Mouse (Mus musculus) heart, postnatal 0 days (tissue): ENCODE results near the gene Mapk8ip1. TPM values are rescaled to one million over a fixed set of nuclear protein-coding genes. Genes with fewer than 3 reads are reported as not detected.

Experiments used
- ATAC-seq: fragments of 200-750 bp; cut with Nextera tagmentation; 2 replicates; pipeline ENCODE4 v1.8.0; 2017; ENCODE audit warnings: low read depth, moderate number of reproducible peaks, moderate library complexity; ENCODE audit not compliant: insufficient read depth
- DNase-seq: peaks from one replicate; pipeline ENCODE4 v3.0.0-alpha.2; 2016; ENCODE audit warnings: low spot score
- H3K27ac ChIP-seq: fragments of 300-500 bp; sonication (generic); 2 replicates; pipeline ENCODE4 v1.5.1; 2014; ENCODE audit warnings: low read depth, mild to moderate bottlenecking
- H3K27me3 ChIP-seq: fragments of 300-500 bp; sonication (generic); 2 replicates; pipeline ENCODE4 v1.6.1; 2014; ENCODE audit warnings: low read length, mixed read lengths; ENCODE audit not compliant: control insufficient read depth, insufficient read depth
- H3K36me3 ChIP-seq: fragments of 300-500 bp; sonication (generic); replicated peaks from 2 replicates; pipeline ENCODE4 v1.6.1; 2014; ENCODE audit warnings: low read length, mixed read lengths; ENCODE audit not compliant: control insufficient read depth, insufficient read depth
- H3K4me1 ChIP-seq: fragments of 300-500 bp; sonication (generic); 2 replicates; pipeline ENCODE4 v1.6.1; 2014; ENCODE audit warnings: antibody characterized with exemption; ENCODE audit not compliant: control insufficient read depth, insufficient read depth
- H3K4me2 ChIP-seq: fragments of 300-500 bp; sonication (generic); 2 replicates; pipeline ENCODE4 v1.6.1; 2014; ENCODE audit warnings: low read depth, mild to moderate bottlenecking, low read length, moderate library complexity
- H3K4me3 ChIP-seq: fragments of 300-500 bp; sonication (generic); 2 replicates; pipeline ENCODE4 v1.5.1; 2014; ENCODE audit warnings: low read depth, low read length
- H3K9ac ChIP-seq: fragments of 300-500 bp; sonication (generic); replicated peaks from 2 replicates; pipeline ENCODE4 v1.6.1; 2014; ENCODE audit warnings: low read depth, low read length, mixed read lengths
- H3K9me3 ChIP-seq: fragments of 300-500 bp; sonication (generic); replicated peaks from 2 replicates; pipeline ENCODE4 v1.6.1; 2016; ENCODE audit warnings: low read length; ENCODE audit not compliant: control insufficient read depth
- CTCF ChIP-seq: IDR thresholded peaks from 2 replicates; pipeline ENCODE4 v1.5.1; 2016; ENCODE audit warnings: antibody characterized with exemption, control low read depth, low read depth
- EP300 ChIP-seq: IDR thresholded peaks from 2 replicates; pipeline ENCODE4 v1.6.1; 2016; ENCODE audit warnings: antibody characterized with exemption, low read depth
- WGBS: fragments of 180-500 bp; shearing (Covaris S2); extraction: QIAGEN DNeasy Blood & Tissue Kit; methylation state at CpG from one replicate; pipeline ENCODE4 v1.1.7; 2014; 5-methylcytosine and 5-hydroxymethylcytosine counted together
- polyA plus RNA-seq: library from polyadenylated mRNA; unstranded; fragments of >200 nt; fragmentation: Nextera tagmentation; extraction: Ambion mirVana; gene quantifications from 2 replicates; pipeline ENCODE4 v1.2.1, GENCODE M21; 2015
- total RNA-seq: library from RNA; depleted of rRNA; stranded (reverse); fragments of >200 nt; gene quantifications from 2 replicates; pipeline ENCODE4 v1.2.3, GENCODE M21; 2014; ENCODE audit warnings: low replicate concordance

The Mapk8ip1 gene
- total and polyA plus RNA-seq, 2 experiments from 2014 or later = 2.7 to 8.4 TPM

DNA sequence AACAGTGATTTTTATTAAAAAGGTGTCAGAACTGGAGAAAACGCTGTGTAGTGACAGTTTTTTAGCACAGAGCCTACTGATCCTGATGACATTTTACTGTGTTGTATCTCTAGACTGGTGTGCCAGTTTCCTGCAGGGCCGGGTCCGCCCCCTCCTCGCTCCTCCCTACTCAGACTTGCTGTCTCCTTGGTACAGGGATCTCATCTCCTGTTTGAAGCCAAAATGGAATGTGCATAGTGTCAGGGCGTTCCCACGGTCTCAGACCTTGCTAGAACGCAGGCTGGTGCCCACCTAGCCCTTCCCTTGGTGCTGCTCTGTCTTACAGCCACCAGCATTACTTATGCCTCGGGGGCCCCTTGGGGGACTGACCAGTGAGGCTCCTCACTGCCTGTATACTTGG, 39.3 kb downstream of the Mapk8ip1 start:
- TF ChIP-seq CTCF (no peak), EP300 (no peak)
- WGBS = 79% methylated on average over 8 of the region's 8 CpGs
- ATAC-seq = no peak
- DNase-seq = no peak
- Histone ChIP-seq H3K4me3 (no peak overlapping the region), H3K4me2 (no peak overlapping the region), H3K4me1 (0 out of 2 replicates have a peak, but pooled peaks cover 4% of the 10 kb centered on the region), H3K9ac (no peak overlapping the region), H3K9me3 (no peaks in the 10 kb centered on the region), H3K27me3 (no peaks in the 10 kb centered on the region), H3K36me3 (peaks cover 61% of the 10 kb centered on the region), H3K27ac (no peak overlapping the region)

DNA sequence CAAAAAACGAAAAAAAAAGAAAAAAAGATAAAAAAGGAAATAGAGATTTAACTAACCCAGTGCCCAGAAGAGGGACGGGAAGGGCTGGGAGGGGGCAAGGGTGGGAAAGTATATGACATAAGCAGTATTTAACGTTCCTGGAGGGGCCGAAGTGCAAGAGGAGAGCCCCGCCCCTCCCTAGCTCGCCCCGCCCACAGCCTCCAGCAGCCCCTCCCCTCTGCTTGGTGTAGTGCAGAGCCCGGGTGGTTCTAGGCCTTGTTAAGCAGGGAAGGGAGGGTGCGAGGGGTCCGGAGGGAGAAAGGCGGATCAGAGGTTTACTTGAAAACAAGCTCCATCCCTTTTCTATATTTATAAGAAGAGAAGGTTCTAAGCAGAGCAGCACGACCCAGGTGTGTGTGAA, 40.2 kb downstream of the Mapk8ip1 start:
- Histone ChIP-seq H3K36me3 (peaks cover 67% of the 10 kb centered on the region), H3K27ac (no peak overlapping the region), H3K4me3 (no peak overlapping the region), H3K4me2 (no peak overlapping the region), H3K9ac (no peak overlapping the region), H3K4me1 (0 out of 2 replicates have a peak, but pooled peaks cover 4% of the 10 kb centered on the region), H3K9me3 (no peaks in the 10 kb centered on the region), H3K27me3 (no peaks in the 10 kb centered on the region)
- TF ChIP-seq EP300 = no peak
- no peak for TF ChIP-seq CTCF
- DNase-seq (no peak), ATAC-seq (no peak)
- 43% methylated on average over 12 of the region's 12 CpGs for WGBS

DNA sequence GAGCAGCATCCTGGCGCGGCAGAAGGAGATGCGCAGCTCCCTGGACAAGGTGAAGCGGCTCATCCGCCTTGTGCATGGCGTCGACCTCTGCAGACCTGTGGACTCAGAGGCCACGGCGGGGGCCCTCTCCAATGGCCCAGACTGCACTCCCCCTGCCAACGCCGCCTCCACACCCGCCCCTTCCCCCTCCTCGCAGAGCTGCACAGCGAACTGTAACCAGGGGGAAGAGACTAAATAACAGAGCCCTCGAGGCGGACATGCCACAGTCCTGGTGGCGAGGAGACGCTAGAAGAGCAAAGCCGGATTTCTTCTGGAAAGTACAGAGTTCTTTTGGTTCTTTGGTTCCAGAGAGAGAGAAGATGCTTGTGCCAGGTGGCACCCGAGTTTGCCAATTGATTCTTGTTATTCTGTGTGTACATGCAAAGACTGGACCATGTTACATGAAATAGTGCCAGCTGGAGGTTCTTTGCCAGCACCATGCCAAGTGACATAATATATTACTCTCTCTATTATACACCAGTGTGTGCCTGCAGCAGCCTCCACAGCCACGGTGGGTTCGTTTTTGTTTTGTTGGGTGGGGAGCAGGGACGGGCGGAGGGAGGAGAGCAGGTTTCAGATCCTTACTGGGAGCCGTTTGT, 40.8 kb downstream of the Mapk8ip1 start:
- peaks cover 67% of the 10 kb centered on the region for H3K36me3 ChIP-seq
- H3K9ac ChIP-seq = no peak overlapping the region
- no peak overlapping the region for H3K4me2 ChIP-seq
- DNase-seq (no peak), ATAC-seq (no peak)
- WGBS = 81% methylated on average over 25 of the region's 25 CpGs
- H3K4me3 ChIP-seq = no peak overlapping the region
- H3K27ac ChIP-seq = no peak overlapping the region
- H3K9me3 ChIP-seq = no peaks in the 10 kb centered on the region
- H3K27me3 ChIP-seq = no peaks in the 10 kb centered on the region
- TF ChIP-seq CTCF = no peak
- TF ChIP-seq EP300 = no peak
- 0 out of 2 replicates have a peak, but pooled peaks cover 4% of the 10 kb centered on the region for H3K4me1 ChIP-seq

DNA sequence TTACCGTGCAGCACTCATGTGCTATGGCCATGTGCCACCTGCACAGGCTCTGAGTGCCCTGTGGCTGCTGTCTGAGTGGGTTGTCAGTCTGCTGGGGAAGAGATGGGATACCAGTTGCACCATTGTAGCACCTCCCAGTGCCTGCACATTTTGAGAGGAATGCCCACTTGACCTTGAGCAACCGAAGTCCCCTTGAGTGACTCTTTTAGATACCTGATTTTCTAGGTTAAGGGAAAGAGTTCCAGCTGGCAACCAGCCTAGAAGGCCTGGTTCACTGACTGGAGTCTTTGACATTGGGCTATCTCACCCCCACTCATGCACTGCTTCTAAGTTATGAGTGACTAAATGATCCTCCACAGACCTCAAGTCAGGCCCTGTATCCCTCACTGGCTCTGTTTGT, 41.8 kb downstream of the Mapk8ip1 start:
- Histone ChIP-seq H3K4me2 (no peak overlapping the region), H3K27me3 (no peaks in the 10 kb centered on the region), H3K4me1 (0 out of 2 replicates have a peak, but pooled peaks cover 4% of the 10 kb centered on the region), H3K9me3 (no peaks in the 10 kb centered on the region), H3K36me3 (peaks cover 67% of the 10 kb centered on the region), H3K9ac (no peak overlapping the region), H3K4me3 (no peak overlapping the region), H3K27ac (no peak overlapping the region)
- TF ChIP-seq CTCF (no peak), EP300 (no peak)
- 0 out of 2 replicates have a peak, but pooled peaks have one; percentile 30 for ATAC-seq
- 33% methylated on average over 2 of the region's 2 CpGs for WGBS
- no peak for DNase-seq

DNA sequence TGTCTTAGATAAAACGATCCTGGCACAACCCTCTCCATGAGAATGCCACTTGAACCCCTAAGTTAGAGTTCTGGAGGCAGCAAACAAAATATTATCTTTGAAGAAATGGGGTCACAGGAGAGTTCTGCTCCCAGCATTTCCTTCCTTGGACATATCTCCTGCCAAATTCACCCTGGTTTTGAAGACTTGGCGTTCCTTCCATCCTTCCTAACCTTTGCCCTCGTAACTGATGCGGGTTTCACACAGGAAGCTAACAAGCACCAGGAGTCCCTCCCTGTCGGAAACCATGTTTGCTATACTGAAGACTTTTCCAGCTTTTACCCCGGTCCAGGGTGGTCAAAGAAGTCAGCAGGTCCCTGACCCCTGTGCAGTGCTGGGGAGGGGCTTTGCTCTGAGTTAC, 46.8 kb downstream of the Mapk8ip1 start:
- H3K4me3 ChIP-seq = no peak overlapping the region
- no peaks in the 10 kb centered on the region for H3K9me3 ChIP-seq
- DNase-seq = no peak
- no peak overlapping the region; the same call in 1 of the 2 replicates for H3K27ac ChIP-seq
- no peaks in the 10 kb centered on the region for H3K27me3 ChIP-seq
- H3K4me2 ChIP-seq = no peak overlapping the region
- TF ChIP-seq EP300 = no peak
- TF ChIP-seq CTCF = no peak
- no peak overlapping the region for H3K9ac ChIP-seq
- no peaks in the 10 kb centered on the region for H3K4me1 ChIP-seq
- 58% methylated on average over 6 of the region's 6 CpGs for WGBS
- H3K36me3 ChIP-seq = peaks cover 67% of the 10 kb centered on the region
- ATAC-seq = 0 out of 2 replicates have a peak, but pooled peaks have one; percentile 36

DNA sequence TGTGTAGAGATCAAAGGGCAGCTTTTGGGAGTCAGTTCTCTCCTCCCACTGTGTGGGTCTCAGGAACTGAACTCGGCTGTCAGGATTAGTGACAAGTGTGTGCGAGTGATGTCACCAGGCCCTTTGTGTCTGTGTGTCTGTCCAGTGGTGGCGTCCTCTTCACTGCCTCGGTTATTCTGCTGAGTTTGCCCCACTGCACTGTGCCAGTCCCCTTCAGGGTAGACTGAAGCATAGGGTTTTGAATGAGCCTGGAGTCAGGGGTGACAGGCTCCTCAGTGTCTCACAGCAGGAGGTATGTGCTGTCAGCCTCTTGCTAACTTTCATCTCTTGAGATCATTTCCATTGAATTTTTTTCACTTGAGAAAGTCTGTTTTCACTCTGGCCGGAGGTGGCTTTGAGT, 47.7 kb downstream of the Mapk8ip1 start:
- ATAC-seq = no peak
- no peak for DNase-seq

More for the DNA sequence above, 47.7 kb downstream of the Mapk8ip1 start:
- WGBS = 74% methylated on average over 5 of the region's 5 CpGs
- no peaks in the 10 kb centered on the region for H3K9me3 ChIP-seq
- TF ChIP-seq CTCF (no peak), EP300 (no peak)
- no peaks in the 10 kb centered on the region for H3K4me1 ChIP-seq
- H3K4me3 ChIP-seq = no peak overlapping the region
- H3K4me2 ChIP-seq = no peak overlapping the region
- no peak overlapping the region; the same call in 1 of the 2 replicates for H3K27ac ChIP-seq
- no peak overlapping the region for H3K9ac ChIP-seq
- peaks cover 66% of the 10 kb centered on the region for H3K36me3 ChIP-seq
- no peaks in the 10 kb centered on the region for H3K27me3 ChIP-seq
